Mouse (Mus musculus): ENCODE results near the gene Bend5. TPM values are rescaled to one million over a fixed set of nuclear protein-coding genes. Genes with fewer than 3 reads are reported as not detected.
A peak's percentile ranks its signal among the peaks of the same experiment; 100 is the strongest.

Gene Bend5
- total RNA-seq, 2 experiments from 2014 or later = 6.2 to 7.4 TPM

GRCm38 (mm10) chr4:111483499-111483898, 68.7 kb downstream of the Bend5 start:
- DNase-seq (ENCODE audit: low spot score in 2 of 2) = no peak

- peak; percentile 23 to 47 for DNase-seq (ENCODE audit: low spot score in 2 of 2)
These were observed 70.4 kb downstream of the Bend5 start for GRCm38 (mm10) chr4:111485189-111485588.

GRCm38 (mm10) chr4:111486187-111486586, 71.4 kb downstream of the Bend5 start:
- no peak for DNase-seq (ENCODE audit: low spot score in 2 of 2)

GRCm38 (mm10) chr4:111487233-111487843, 72.5 kb downstream of the Bend5 start:
- DNase-seq (ENCODE audit: low spot score in 2 of 2) = no peak

GRCm38 (mm10) chr4:111493750-111494404, 79.1 kb downstream of the Bend5 start:
- no peak for DNase-seq (ENCODE audit: low spot score in 2 of 2)

- peak; percentile 46 to 71 for DNase-seq (ENCODE audit: low spot score in 2 of 2)
These were observed 81.1 kb downstream of the Bend5 start for GRCm38 (mm10) chr4:111495949-111496348.

- DNase-seq (ENCODE audit: low spot score in 2 of 2) = no peak
These were observed 83.9 kb downstream of the Bend5 start for GRCm38 (mm10) chr4:111498751-111499150.

GRCm38 (mm10) chr4:111501441-111501840, 86.6 kb downstream of the Bend5 start:
- no peak for DNase-seq (ENCODE audit: low spot score in 2 of 2)

GRCm38 (mm10) chr4:111502965-111503727, 88.3 kb downstream of the Bend5 start:
- DNase-seq (ENCODE audit: low spot score in 2 of 2) = no peak

GRCm38 (mm10) chr4:111504952-111505351, 90.1 kb downstream of the Bend5 start:
- no peak for DNase-seq (ENCODE audit: low spot score in 2 of 2)
